Mouse (Mus musculus) testis, postnatal 10 days (tissue): ENCODE measurements at regions not wholly inside any gene's neighbourhood (a gene's known extent, or its start where the extent isn't known, plus 50 kb on each side); places are given as distances from the start of the nearest gene placed in this dataset.
"Not testable (repeated sequence)": the region's sequence is repeated elsewhere in the genome, so short reads cannot be mapped to it uniquely, and the experiment has no call there.

Experiments used
- DNase-seq: peaks from one replicate; pipeline ENCODE4 v3.0.0; 2021; ENCODE audit warnings: low spot score

DNA sequence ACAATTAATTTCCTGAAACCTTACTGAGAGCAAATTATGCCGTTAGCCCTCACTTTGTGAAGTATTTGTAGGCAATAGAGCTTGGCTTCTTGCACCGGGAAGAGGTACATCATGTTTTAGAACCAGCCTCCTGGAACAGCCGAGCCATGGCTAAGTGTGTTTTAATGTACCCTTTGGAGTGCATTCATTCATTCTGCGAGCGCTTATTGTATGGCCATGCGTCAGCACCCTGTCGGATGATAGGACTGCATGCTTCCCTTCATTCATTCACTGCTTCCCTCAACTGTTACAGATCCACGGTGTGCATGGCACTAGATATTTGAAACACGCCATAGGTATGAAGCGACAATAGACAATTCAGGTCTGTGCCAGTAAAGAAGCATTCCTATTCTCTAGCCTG, 409.4 kb upstream of the Ercc4 start:
- no peak for DNase-seq

DNA sequence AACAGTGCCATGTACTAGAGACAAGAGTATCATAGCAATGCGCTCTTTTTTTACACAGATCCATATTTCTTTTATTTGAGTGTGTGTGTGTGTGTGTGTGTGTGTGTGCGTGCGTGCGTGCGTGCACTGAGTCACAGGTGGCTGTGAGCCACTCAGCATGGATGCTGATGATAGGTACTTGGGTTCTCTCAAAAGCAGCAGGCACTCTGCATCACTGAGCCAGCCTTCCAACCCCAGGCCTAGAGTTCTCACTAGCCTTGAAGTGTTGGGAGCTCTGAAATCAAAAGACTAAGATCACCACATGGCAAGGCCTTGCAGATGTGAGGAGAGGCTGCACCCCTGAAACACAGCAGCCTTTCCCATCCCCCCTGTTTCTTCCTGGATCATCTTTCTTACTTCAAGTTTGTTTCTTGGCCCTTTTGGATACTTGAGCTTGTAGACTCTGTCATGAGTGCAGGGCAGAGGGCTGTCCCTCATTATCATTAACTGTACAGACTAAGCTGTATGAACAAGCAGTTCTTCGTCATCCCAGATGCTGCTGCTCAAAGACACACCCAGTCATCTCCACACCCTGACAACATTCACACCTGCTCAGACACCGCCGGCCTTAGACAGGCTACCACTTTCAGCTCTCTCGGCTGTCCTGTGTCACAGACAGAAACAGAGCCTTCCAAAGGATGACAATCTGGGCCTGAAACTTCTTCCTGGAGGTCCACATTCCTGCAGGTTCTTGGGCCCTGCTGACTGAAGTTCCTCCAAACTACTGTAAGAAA, 405.5 kb upstream of the Ercc4 start:
- no peak for DNase-seq

DNA sequence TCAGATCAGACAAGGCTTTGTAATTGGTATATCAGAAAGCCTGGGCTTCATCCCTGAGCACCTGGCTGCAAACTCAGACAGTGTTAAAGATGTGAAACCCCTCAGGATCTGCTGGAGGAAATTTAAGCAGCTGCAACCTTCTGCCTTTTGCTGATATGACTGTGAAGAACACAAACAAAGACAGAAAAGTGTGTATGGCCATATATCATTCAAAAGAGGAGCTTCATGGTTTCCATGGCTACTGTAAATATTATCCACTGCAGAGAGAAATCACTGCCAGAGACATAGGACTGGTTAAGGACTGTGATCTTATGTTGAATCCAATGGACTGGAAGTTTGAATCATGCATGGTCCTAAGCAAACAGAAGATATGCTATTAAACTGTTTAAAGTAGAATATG, 402.6 kb upstream of the Ercc4 start:
- DNase-seq = no peak

DNA sequence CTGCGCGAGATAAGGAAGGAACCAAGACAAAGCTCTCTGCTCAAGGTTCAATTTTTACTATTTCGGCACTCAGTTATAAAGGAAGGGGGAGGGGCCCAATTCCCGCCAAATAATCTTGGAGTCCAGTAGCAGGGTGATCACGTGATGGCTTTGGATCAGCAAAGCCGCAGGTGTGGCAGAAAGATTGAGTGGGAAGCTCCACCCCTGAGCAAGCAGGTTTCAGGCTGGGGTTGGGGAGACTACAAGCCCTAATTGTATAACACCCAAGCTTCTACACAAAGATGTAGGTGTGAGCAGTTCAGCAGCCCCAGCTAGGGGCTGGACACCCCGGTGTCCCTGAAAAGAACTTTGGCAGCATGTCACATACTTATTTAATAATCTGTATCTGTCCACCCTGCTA, 388.1 kb upstream of the Ercc4 start:
- DNase-seq = not testable (repeated sequence)

DNA sequence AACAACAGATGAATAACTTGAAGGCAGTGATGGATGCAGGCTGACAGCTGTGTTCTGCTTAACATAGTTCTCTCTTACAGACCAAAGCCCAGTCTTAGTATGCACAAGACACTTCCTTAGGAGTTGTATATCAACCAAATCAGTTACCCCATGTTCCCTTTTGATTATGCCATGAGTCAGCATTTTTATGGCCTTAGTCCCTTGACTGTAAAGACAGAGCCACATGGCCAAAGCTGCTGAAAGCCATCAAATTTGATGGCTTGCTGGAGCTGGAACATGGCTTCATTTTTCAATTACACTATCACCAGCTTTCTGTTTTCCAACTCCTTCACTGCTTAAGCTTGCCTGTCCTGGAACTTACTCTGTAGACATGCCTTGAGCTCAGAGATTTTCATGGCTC, 383.4 kb upstream of the Ercc4 start:
- no peak for DNase-seq

DNA sequence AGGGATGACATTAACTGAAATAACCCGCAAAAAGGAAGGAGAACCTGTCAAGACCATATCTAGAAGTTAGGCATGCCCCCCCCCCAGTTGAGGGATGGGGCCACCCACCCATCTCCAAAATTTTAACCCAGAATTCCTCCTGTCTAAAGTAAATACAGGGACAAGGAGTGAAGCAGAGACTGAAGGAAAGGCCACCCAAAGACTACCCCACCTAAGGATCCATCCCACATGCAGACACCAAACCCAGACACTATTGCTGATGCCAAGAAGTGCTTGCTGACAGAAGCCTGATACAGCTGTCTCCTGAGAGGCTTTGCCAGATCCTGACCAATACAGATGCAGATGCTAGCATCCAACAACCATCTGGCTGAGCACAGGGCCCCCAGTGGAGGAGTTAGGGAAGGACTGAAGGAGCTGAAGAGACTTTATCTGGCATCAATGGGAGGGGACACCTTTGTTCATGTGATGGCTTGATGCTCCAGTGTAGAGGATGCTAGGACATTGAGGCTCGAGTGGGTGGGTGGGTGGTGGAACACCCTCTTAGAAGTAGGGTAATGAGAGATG, 379.2 kb upstream of the Ercc4 start:
- not testable (repeated sequence) for DNase-seq

DNA sequence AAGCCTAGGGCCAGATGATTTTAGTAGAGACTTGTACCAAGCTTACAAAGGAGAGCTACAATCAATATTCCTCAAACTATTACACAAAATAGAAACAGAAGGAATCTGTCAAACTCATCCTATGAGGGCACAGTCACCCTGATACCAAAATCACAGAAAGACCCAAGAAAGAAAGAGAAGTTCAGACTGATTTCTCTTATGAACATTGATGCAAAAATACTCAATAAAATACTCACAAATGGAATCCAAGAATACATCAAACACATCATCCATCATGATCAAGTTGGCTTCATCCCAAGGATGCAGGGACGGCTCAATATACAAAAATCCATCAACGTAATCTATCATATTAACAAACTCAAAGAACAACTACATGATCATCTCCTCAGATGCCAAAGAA, 377.9 kb upstream of the Ercc4 start:
- no peak for DNase-seq

DNA sequence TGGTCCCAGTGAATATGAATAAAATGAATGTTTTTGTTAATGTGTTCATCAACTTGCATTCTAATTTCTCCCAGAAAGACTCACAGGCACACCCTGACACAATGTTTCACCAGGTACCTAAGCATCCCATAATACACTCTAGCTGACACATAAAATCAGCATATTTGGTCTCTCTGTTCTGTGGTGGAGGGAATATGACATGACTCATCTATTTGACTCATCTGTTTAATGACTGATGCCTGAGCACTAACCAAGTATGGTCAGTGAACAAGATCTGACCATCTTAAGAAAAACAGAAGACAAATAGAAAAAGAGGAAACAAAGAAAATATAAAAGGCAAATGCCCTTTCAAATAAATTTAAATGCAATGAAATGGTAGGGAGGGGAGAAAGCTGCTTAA, 367.0 kb upstream of the Ercc4 start:
- DNase-seq = no peak

DNA sequence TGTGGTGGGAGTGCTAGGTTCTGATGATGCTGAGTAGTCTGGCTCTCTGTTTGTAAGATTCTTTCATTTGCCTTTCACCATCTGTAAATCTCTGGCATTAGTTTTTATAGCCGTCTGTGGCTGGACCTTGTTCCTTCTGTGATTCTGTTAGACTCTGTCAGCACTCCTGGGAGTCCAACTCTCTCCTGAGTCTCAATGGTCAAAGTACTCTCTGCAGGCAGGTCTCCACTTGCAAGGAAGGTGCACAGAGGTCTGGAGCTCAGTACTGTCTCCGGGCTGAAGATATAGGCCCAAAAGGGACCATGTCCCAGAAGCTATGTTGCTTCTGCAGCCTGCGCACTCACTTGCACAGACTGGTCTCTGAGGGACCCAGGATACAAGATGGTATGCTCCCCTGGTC, 356.3 kb upstream of the Ercc4 start:
- DNase-seq = no peak

DNA sequence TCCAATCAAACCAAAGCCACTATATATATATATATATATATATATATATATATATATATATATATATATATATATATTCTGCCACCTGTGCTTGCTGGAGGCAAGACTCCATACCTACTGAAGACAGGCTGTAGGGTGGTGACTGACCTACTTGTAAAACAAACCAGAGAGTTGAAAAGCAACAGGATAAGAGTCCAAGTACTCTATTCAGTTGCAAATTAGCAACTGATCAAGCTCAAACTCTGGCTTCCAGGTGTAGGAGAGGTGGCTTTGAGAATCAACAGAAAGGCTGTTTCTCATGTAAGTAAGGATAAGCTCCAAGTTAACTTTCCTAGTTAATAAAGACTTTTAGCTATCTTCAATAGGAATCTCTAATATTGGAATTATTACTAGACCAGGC, 355.1 kb upstream of the Ercc4 start:
- no peak for DNase-seq

DNA sequence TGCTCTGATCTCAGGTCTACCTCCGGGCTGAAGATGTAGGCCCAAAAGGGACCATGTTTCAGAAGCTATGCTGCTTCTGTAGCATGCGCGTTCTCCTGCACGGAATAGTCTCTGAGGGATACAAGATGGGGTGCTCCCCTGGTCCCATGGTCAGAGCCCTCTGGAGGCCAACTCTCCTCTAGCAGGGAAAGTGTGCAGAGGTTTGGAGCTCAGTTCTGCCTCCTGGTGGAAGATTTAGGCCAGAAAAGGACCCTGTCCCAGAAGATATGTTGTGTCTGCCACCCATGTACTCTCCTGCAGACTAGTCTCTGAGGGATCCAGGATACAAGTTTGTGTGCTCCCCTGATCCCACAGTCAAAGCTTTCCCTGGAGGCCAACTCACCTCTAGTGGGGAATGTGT, 350.9 kb upstream of the Ercc4 start:
- no peak for DNase-seq

DNA sequence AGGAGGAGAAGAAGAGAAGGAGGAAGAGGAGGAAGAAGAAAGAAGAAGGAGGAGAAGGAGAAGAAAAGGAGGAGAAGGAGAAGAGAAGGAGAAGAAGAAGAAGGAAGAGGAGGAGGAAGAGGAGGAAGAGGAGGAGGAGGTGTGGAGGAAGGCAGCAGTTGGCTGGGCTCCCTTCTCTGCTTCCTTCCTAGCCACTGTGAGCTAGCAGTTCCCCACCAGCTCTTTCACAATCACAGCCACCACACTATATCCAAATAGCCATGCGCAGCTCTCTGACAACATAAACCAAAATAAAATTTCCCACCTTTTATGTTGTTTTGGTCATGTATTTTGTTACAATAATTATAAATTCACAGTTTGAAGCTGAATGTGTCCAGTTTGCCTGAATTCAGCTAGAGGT, 345.3 kb upstream of the Ercc4 start:
- no peak for DNase-seq

DNA sequence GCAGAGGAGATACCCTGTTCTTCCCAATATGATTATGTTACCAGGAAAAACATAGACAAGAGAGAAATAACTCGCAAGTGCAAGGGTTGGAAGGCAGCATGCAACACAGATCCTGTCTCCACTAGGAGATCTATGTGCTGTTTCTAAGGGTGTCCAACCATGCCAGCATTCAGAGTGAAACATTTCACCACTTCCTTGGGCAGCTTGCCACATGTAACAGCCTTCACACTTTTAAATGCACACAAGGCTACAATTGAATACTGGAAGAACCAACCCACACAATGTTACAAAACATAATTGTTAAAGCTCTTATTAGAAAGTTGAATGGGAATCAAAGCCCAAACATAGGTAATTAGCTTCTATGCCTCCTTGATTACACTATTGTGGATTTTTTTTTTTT, 344.9 kb upstream of the Ercc4 start:
- DNase-seq = no peak

DNA sequence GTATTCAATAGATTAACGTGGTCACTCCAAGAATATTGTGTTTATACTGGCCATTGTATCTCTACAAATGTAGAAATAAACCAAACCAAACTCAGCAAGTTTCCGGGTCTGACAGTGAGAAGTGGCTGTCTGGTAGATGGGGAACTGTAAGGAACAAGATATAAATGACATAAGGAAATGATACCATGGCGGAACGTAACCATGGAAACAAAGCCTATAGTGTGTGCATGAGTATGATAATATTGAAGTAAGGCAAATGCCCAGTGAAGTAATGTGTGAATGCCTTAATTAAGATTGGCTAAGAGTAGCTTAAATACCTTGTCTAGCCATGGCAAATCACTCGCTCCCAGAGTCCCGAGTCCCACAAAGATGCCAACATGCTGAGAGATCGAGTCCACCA, 342.6 kb upstream of the Ercc4 start:
- DNase-seq = no peak

DNA sequence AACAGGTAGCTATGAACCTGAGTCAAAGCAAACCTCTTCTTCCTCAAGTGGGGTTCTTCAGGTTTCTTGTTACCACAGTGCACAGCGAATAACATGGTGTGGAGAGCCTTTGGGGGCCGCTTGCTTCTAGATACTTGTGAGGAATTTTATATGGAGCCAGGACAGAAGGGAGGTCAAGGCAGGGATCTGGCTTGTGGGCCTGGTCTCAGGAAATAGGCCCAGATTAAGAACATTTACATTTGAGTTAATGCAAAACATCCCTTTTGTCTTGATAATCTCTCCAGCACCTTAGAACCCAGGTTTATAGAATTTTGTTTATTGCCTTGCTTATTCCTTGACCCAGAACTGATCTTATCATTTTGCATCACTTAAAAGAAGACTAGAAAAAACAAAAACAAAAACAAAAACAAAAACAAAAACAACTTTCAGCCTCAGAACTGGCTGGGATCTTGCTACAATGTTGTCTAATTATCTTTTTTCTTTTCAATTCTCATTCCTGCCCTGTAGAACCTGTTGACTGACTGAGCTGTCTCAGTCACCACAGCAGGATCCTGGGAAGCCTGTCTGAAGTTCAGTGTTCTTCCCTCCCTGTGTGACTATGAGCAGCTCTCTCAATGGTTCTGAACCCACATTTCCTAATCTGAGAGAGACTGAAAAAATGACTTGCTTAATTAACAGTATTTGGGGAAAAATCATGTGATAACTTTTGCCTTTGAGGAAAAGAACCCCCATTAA, 341.2 kb upstream of the Ercc4 start:
- DNase-seq = no peak

DNA sequence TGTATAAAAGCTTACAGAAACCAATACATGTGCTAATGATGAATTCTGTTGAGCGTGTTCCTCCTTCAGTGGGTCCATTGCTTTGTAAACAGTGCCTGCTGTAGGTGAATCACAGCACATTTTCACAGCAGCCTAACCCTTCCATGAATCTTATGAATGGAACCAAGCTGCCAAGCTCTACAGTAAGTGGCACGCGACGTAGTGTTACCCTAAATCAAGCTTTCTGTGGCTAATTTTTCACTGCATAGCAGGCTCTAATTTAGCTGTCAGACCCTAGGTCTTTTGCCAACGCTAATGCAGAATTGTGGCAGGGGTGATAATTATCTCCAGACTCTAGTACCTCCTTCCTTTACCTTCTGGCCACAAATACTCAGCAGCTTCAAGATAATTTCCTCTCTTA, 339.0 kb upstream of the Ercc4 start:
- DNase-seq = no peak

DNA sequence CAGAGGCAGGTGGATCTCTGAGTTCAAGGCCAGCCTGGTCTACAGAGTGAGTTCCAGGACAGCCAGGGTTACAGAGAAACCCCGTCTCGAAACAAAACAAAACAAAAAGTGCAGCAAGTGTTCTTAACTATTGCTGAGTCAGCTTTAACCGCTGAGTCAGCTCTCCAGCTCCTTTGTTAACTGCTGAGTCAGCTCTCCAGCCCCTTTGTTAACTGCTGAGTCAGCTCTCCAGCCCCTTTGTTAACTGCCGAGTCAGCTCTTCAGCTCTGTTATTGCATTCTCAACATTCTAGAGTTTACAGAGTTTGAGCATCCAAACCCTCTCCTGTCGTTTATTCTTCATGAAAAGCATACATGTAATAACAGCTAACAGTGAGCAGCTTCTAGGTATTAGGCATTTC, 336.9 kb upstream of the Ercc4 start:
- no peak for DNase-seq

DNA sequence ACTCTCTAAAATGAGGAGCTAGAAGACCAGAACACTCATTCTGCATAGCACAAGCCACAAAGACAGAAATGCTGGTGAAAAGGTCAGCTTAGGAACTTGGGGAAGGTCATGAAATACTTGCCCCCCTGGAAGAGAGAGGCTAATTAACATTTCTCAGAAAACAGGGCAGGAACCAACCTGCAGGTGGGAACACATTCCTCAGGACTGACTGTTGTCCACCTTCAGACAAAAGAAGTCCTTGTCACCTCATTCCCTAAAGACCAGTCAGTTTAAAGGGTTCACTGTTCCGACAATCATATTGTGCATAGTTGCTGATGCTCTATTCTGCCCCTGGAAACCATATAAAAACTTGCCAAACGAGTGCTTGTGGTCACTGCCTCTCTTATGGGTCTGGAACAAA, 333.6 kb upstream of the Ercc4 start:
- DNase-seq = no peak

DNA sequence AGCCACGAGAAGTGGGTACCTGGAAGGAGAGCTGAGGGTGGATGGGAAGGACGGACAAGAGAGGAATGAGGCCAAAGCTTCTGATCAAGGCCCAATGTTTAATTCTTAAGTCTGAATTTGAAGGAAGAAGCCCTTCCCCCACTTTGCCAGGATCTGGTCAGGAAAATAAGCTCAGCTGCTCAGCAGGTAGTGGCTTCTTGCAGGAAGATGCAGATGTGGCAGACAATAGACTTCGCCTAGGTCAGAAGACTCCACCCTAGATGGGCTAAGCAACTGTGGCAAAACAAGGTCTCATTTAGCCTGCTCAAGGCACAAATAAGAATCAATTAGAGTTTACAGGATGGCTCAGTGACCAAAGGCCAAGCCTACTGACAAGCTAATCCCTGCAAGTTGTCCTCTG, 330.4 kb upstream of the Ercc4 start:
- DNase-seq = no peak

DNA sequence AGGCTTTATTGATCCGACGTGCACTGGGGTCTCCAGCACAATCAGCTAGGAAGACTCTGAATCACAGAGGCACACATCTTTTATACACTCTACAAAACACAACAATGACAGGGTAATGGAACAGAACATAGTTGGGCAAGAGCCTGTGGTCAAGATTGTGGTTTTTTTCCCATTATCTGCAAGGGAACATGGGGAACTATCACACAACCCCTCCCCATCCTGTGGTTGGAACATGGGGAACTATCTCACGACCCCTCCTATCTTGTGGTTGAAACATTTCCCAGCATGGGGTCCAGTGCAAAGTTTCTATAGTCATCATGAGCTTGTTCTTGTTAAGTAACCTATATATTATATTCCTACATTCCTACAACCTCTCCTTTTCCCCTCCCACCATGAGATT, 328.8 kb upstream of the Ercc4 start:
- no peak for DNase-seq

DNA sequence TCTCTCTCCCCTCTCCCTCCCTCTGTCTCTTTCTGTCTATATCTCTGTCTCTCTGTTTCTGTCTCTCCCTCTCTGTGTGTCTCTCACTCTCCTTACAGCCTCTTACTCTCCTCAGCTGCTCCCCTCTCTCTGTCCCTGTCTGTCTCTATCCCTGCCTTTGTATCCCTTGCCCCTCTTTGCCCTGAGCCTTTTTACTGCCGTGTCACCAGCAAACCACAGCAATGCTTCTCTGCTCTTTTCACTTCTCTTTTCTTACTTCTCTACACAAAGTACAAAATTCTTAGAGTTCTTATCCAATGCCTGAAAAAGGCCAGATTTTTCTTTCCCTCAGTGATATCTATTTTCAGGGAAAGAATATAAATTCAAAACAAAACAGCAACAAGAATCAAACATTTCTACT, 323.7 kb upstream of the Ercc4 start:
- DNase-seq = no peak

DNA sequence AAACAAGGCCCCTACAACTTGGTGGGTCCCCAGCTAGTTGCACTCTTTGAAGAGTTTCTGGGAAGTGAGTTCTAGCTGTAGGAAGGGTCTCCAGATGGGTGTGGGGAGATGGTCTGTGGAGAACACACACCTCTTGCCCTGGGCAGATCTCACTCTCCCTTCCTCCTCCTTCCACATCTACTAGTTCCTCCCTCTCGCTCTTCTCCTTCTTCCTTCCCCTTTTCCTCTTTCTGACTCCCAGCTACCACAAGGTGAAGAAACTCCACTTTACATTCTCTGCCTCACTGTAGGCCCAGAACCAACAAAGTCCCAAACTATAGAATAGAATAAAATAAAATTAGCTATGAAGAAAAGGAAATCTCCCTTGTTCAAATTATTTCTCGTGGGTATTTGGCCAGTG, 311.0 kb upstream of the Ercc4 start:
- DNase-seq = no peak

DNA sequence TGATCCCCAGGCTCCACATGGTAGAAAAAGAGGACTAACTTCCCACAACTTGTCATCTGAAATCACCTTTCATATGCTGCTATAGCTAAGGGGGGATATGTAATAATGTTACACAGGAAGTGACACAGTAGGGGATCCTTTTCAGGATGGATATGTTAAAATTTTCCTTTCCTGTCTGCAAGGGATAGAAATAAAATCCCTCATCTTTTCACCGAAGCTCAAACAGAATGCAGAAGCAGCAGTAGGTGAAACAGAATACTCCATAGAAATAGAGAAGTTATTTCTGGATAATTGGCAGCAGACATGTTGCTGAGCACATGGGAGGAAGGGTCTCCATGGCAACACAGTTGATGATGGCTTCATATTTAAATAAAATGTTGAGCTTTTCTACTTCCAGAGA, 309.3 kb upstream of the Ercc4 start:
- DNase-seq = no peak

DNA sequence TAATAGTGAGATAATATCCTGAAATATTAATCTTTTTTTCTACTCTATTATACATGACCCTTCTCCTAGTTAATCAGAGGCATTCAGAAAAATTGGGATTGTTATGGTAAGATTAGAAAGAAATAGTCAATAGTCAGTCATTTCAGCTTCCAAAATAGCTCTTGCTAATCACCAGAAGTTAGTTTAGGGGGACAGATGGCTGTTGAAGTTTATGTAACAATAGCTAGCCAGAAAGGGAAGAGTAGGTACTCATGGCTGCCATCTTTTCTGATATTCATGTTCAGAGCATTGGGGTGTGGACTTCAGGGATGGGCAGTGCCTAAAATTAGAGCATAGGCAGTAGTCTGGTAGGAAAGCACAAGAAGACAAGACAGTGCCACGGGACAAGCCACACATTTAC, 306.8 kb upstream of the Ercc4 start:
- no peak for DNase-seq
